Mouse (Mus musculus): ENCODE measurements around the gene Gm21725. TPM values are rescaled to one million over a fixed set of nuclear protein-coding genes. Genes with fewer than 3 reads are reported as not detected.
"Not testable (repeated sequence)": the region's sequence is repeated elsewhere in the genome, so short reads cannot be mapped to it uniquely, and the experiment has no call there.

The Gm21725 gene
- polyA plus RNA-seq (2014; fragmentation: Nextera tagmentation; extraction: Ambion mirVana), result not detected in 2 replicates

GRCm38 (mm10) chrY:13348963-13349362 is at the start of gene Gm21725:
Gm21725 (minus strand) TSS chrY:13349063.
- not testable (repeated sequence) for H3K9ac ChIP-seq (replicated peaks; ENCODE audit: low read length); H3K9me3 ChIP-seq (ENCODE audit: control insufficient read depth, low read length); H3K27me3 ChIP-seq (ENCODE audit: control insufficient read depth, insufficient read depth, low read length); DNase-seq; H3K4me2 ChIP-seq (ENCODE audit: low read length); H3K4me1 ChIP-seq (ENCODE audit: control insufficient read depth, insufficient read depth, low read length); H3K4me3 ChIP-seq (replicated peaks; ENCODE audit: low read depth, low read length); H3K27ac ChIP-seq (replicated peaks; ENCODE audit: low read depth, low read length); H3K36me3 ChIP-seq (ENCODE audit: control insufficient read depth, insufficient read depth, low read length); ATAC-seq (ENCODE audit: low FRiP score, low TSS enrichment)
- WGBS, result no CpG with 5 or more reads among the region's 3 CpGs

Other genes starting within 250 kb of the Gm21725 start
- gene Gm21891, start 215.6 kb downstream of the Gm21725 start, polyA plus RNA-seq (2014; fragmentation: Nextera tagmentation; extraction: Ambion mirVana), result not detected in 2 replicates
- not detected in 2 replicates for gene Gm21425, start 187.1 kb downstream of the Gm21725 start, polyA plus RNA-seq (2014; fragmentation: Nextera tagmentation; extraction: Ambion mirVana)
- not detected in 2 replicates for gene Gm21828, start 125.1 kb downstream of the Gm21725 start, polyA plus RNA-seq (2014; fragmentation: Nextera tagmentation; extraction: Ambion mirVana)
- gene Gm21440, start 96.7 kb downstream of the Gm21725 start, polyA plus RNA-seq (2014; fragmentation: Nextera tagmentation; extraction: Ambion mirVana), result not detected in 2 replicates
- gene Gm21454, start 96.6 kb downstream of the Gm21725 start, polyA plus RNA-seq (2014; fragmentation: Nextera tagmentation; extraction: Ambion mirVana), result not detected in 2 replicates
- gene Gm21866, start 116.5 kb upstream of the Gm21725 start, polyA plus RNA-seq (2014; fragmentation: Nextera tagmentation; extraction: Ambion mirVana), result not detected in 2 replicates
- gene Gm20773, start 145.0 kb upstream of the Gm21725 start, polyA plus RNA-seq (2014; fragmentation: Nextera tagmentation; extraction: Ambion mirVana), result not detected in 2 replicates

All from midbrain, embryonic 14.5 days (tissue).